In the genomic region with DNA sequence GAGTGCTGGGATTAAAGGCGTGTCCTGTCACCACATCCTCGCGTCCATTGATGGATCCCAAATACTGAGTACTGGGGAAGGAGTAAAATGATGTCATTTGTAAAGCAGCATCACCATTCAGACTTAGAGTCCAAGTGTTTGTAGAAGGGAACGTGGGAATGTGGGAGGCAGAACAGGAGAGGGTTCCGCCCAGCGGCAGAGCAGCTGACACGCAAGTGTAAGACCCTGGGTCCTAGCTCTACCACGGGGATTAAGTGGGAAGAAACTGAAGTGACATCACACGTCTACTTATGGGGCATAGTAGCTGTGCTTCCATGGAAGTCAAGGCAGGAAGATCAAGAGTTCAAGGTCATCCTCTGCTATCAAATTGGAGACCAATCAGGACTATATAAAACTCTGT, we compare ENCODE assay signal across 19 mouse cellular contexts.
"Had no signal": no experiment of that assay in that cellular context is flagged by ENCODE, and none has a peak within 500 bp of the region (broad histone marks: within the 10 kb centered on the region; RNA-seq: fewer than 3 reads in every experiment).

No protein-coding gene starts in this region.

- H3K27ac ChIP-seq: midbrain, embryonic 10.5 days; midbrain, embryonic 12.5 days; neural tube, embryonic 13.5 days; neural tube, embryonic 15.5 days; stomach, embryonic 15.5 days; stomach, postnatal 0 days had no signal

- H3K36me3 ChIP-seq: midbrain, embryonic 10.5 days; midbrain, embryonic 12.5 days; neural tube, embryonic 13.5 days; neural tube, embryonic 15.5 days; stomach, embryonic 15.5 days had no signal

- H3K4me2 ChIP-seq: lung, embryonic 14.5 days; midbrain, embryonic 12.5 days; neural tube, embryonic 13.5 days; neural tube, embryonic 15.5 days; stomach, embryonic 15.5 days had no signal

- H3K4me3 ChIP-seq: midbrain, embryonic 10.5 days; midbrain, embryonic 12.5 days; myocyte; neural tube, embryonic 13.5 days; neural tube, embryonic 15.5 days; stomach, embryonic 15.5 days had no signal

- H3K9me3 ChIP-seq: midbrain, embryonic 10.5 days; midbrain, embryonic 12.5 days; neural tube, embryonic 13.5 days; neural tube, embryonic 15.5 days; stomach, embryonic 15.5 days had no signal

- ATAC-seq: midbrain, embryonic 16.5 days had no signal

- H3K9ac ChIP-seq: lung, embryonic 14.5 days; midbrain, embryonic 12.5 days; neural tube, embryonic 13.5 days; neural tube, embryonic 15.5 days; stomach, embryonic 15.5 days had no signal

- DNase-seq: lung, adult 18-20 months; lung, embryonic 14.5 days; lung, postnatal 10 days; lung, postnatal 4 days; midbrain, embryonic 14.5 days; retina, postnatal 1 day; right cerebral cortex, adult 18-20 months; right cerebral cortex, postnatal 25 days; thymus, adult 2 months; thymus, postnatal 25 days; thymus, postnatal 4 days had no signal

- H3K27me3 ChIP-seq: midbrain, embryonic 12.5 days; neural tube, embryonic 13.5 days; neural tube, embryonic 15.5 days; stomach, embryonic 15.5 days had no signal
